In genomic region chr7:114762660-114763059, GRCm38 (mm10) we compare ENCODE assay signal across 24 mouse cellular contexts. TPM values are rescaled to one million over a fixed set of nuclear protein-coding genes. Genes with fewer than 3 reads are reported as not detected.
A peak's percentile ranks its signal among the peaks of the same experiment; 100 is the strongest.
DNase-seq lines count a peak whose midpoint lies in the region; ATAC-seq lines count a peak whose summit lies in the region.
"Had no signal": no experiment of that assay in that cellular context is flagged by ENCODE, and none has a peak within 500 bp of the region (broad histone marks: within the 10 kb centered on the region; RNA-seq: fewer than 3 reads in every experiment).

No protein-coding gene starts in this region.

- no peaks in the 10 kb centered on the region for H3K9me3 ChIP-seq in heart, embryonic 11.5 days (replicated peaks; ENCODE audit: control insufficient read depth, low read length)
- no peaks in the 10 kb centered on the region for H3K9me3 ChIP-seq in heart, embryonic 14.5 days (ENCODE audit: control insufficient read depth, low read length)
- H3K9me3 ChIP-seq: embryonic facial prominence, embryonic 10.5 days; forebrain, embryonic 10.5 days; hindbrain, embryonic 15.5 days; liver, embryonic 13.5 days; midbrain, embryonic 15.5 days; neural tube, embryonic 12.5 days had no signal

- DNase-seq in heart, adult 18-20 months: peak; percentile 43 to 44
- peak; percentile 38 to 40 for DNase-seq in kidney, postnatal 4 days
- no peak for DNase-seq in kidney, adult 18-20 months
- DNase-seq in embryo, embryonic 10 days (ENCODE audit: low spot score): no peak
- DNase-seq: adrenal gland, adult 2 months; cerebellum, adult 8-10 months; gastrocnemius, postnatal 25 days; liver, embryonic 13.5 days; lung, adult 2 months; lung, postnatal 36 days; thymus, postnatal 14 days had no signal

- no peak overlapping the region for H3K4me2 ChIP-seq in heart, embryonic 11.5 days
- H3K4me2 ChIP-seq in heart, embryonic 14.5 days (ENCODE audit: low read length): peak overlapping the region; percentile 11; the same call in 1 of the 2 replicates
- H3K4me2 ChIP-seq: hindbrain, embryonic 15.5 days; liver, embryonic 13.5 days; midbrain, embryonic 15.5 days; neural tube, embryonic 12.5 days had no signal

- no peak overlapping the region for H3K4me3 ChIP-seq in heart, embryonic 11.5 days (ENCODE audit: low read depth, low read length)
- H3K4me3 ChIP-seq in heart, embryonic 14.5 days (ENCODE audit: control insufficient read depth in 1 of 2, insufficient read depth in 1 of 2, low read depth in 1 of 2, low read length in 2 of 2): no peak overlapping the region
- H3K4me3 ChIP-seq: embryonic facial prominence, embryonic 10.5 days; forebrain, embryonic 10.5 days; hindbrain, embryonic 15.5 days; left cerebral cortex, adult 2 months; liver, embryonic 13.5 days; midbrain, embryonic 15.5 days; neural tube, embryonic 12.5 days had no signal

- ATAC-seq in heart, embryonic 11.5 days (replicated peaks; ENCODE audit: insufficient number of reproducible peaks, low FRiP score, low TSS enrichment): no peak
- ATAC-seq in heart, embryonic 14.5 days (ENCODE audit: insufficient number of reproducible peaks, insufficient read depth, low FRiP score, low read depth): no peak
- peak; percentile 66 for ATAC-seq in megakaryocyte-erythroid progenitor cell, adult 5-6 weeks (replicated peaks; ENCODE audit: low FRiP score, low TSS enrichment, poor library complexity, severe bottlenecking)
- ATAC-seq: forebrain, embryonic 16.5 days; midbrain, embryonic 15.5 days; Patski had no signal

- H3K36me3 ChIP-seq in heart, embryonic 11.5 days (ENCODE audit: control insufficient read depth, insufficient read depth, low read length): no peaks in the 10 kb centered on the region
- no peaks in the 10 kb centered on the region for H3K36me3 ChIP-seq in heart, embryonic 14.5 days (ENCODE audit: control insufficient read depth, insufficient read depth, low read length)
- H3K36me3 ChIP-seq: embryonic facial prominence, embryonic 10.5 days; forebrain, embryonic 10.5 days; hindbrain, embryonic 15.5 days; liver, embryonic 13.5 days; midbrain, embryonic 15.5 days; neural tube, embryonic 12.5 days had no signal

- no peaks in the 10 kb centered on the region for H3K4me1 ChIP-seq in heart, embryonic 11.5 days (ENCODE audit: control insufficient read depth, insufficient read depth, low read length)
- H3K4me1 ChIP-seq in heart, embryonic 14.5 days (ENCODE audit: control insufficient read depth in 2 of 2, insufficient read depth in 2 of 2, low read length in 2 of 2): peaks cover 5 to 14% of the 10 kb centered on the region in 2 experiments; a peak in 3 of 4 replicates
- H3K4me1 ChIP-seq: embryonic facial prominence, embryonic 10.5 days; forebrain, embryonic 10.5 days; hindbrain, embryonic 15.5 days; liver, embryonic 13.5 days; midbrain, embryonic 15.5 days; neural tube, embryonic 12.5 days had no signal

- WGBS in heart, embryonic 11.5 days (ENCODE audit: insufficient replicate concordance): 59% methylated on average over 2 of the region's 2 CpGs
- WGBS in heart, embryonic 14.5 days: 24% methylated on average over 2 of the region's 2 CpGs

- no peaks in the 10 kb centered on the region for H3K27me3 ChIP-seq in heart, embryonic 11.5 days (ENCODE audit: control insufficient read depth, insufficient read depth, low read length)
- H3K27me3 ChIP-seq in heart, embryonic 14.5 days (ENCODE audit: control insufficient read depth, insufficient read depth, low read length): no peaks in the 10 kb centered on the region
- H3K27me3 ChIP-seq: hindbrain, embryonic 15.5 days; liver, embryonic 13.5 days; midbrain, embryonic 15.5 days; neural tube, embryonic 12.5 days; Patski had no signal

- H3K9ac ChIP-seq in heart, embryonic 11.5 days (ENCODE audit: low read depth, low read length): no peak overlapping the region
- H3K9ac ChIP-seq in heart, embryonic 14.5 days (ENCODE audit: low read length): no peak overlapping the region
- H3K9ac ChIP-seq: hindbrain, embryonic 15.5 days; liver, embryonic 13.5 days; midbrain, embryonic 15.5 days; neural tube, embryonic 12.5 days had no signal

- H3K27ac ChIP-seq in heart, embryonic 11.5 days (ENCODE audit: low read depth, low read length): no peak overlapping the region
- H3K27ac ChIP-seq in heart, embryonic 14.5 days (replicated peaks in 1 of 2; ENCODE audit: control insufficient read depth in 1 of 2, insufficient read depth in 1 of 2, low read depth in 2 of 2, low read length in 2 of 2): peak overlapping the region; percentile 57 to 67; a peak in 3 of 4 replicates
- H3K27ac ChIP-seq: embryonic facial prominence, embryonic 10.5 days; forebrain, embryonic 10.5 days; hindbrain, embryonic 15.5 days; left cerebral cortex, adult 2 months; liver, embryonic 13.5 days; midbrain, embryonic 15.5 days; neural tube, embryonic 12.5 days had no signal

RNA-seq across cellular contexts. Expression of gene Insc, which starts 19.2 kb away (rescaled TPM):
- total RNA-seq in heart, adult 18-20 months (2021): under 1 TPM; 0.26 to 0.52 TPM
- 0.93 and 1.1 TPM in 2 replicates for polyA plus RNA-seq in heart, embryonic 11.5 days (2014; fragmentation: Nextera tagmentation; extraction: Ambion mirVana)
- 4.8 and 6.3 TPM in 2 replicates for polyA plus RNA-seq in heart, embryonic 14.5 days (2014; fragmentation: Nextera tagmentation; extraction: Ambion mirVana)
- not detected in 2 replicates for total RNA-seq in megakaryocyte-erythroid progenitor cell, adult 5-6 weeks (2014; fragmentation: Nextera tagmentation)
- not detected in 2 replicates for total RNA-seq in megakaryocyte-erythroid progenitor cell, adult 5-6 weeks (2017)

RNA-seq across cellular contexts. Expression of gene Calcb, which starts 44.2 kb away (rescaled TPM):
- 1 to 10 TPM in 1 of 2 experiments, not detected in 1; 1.1 TPM for total RNA-seq in heart, adult 18-20 months (2021)
- 0.17 TPM in 1 of 2 replicates, not detected in the other for polyA plus RNA-seq in heart, embryonic 11.5 days (2014; fragmentation: Nextera tagmentation; extraction: Ambion mirVana)
- not detected in 2 replicates for polyA plus RNA-seq in heart, embryonic 14.5 days (2014; fragmentation: Nextera tagmentation; extraction: Ambion mirVana)
- total RNA-seq in megakaryocyte-erythroid progenitor cell, adult 5-6 weeks (2014; fragmentation: Nextera tagmentation): not detected in 2 replicates
- total RNA-seq in megakaryocyte-erythroid progenitor cell, adult 5-6 weeks (2017): not detected in 2 replicates
- total RNA-seq: adrenal gland, adult 2 months; gastrocnemius, postnatal 25 days; left cerebral cortex, adult 2 months; left cerebral cortex, postnatal 36 days had no signal
- polyA plus RNA-seq: adrenal gland, adult 2 months; embryonic facial prominence, embryonic 10.5 days; forebrain, embryonic 10.5 days; forebrain, embryonic 16.5 days; kidney, embryonic 14.5 days; liver, embryonic 13.5 days had no signal

Comparison
In these comparisons a context has a peak if more than half of its experiments do, and no peak if none do; other contexts are left out.
1. DNase-seq: peak in heart, adult 18-20 months (2 of 2) and kidney, postnatal 4 days (2 of 2); none in kidney, adult 18-20 months (single experiment) and embryo, embryonic 10 days (single experiment).